Mouse (Mus musculus) liver, adult 2 months (tissue): ENCODE results near the gene Lhpp. TPM values are rescaled to one million over a fixed set of nuclear protein-coding genes. Genes with fewer than 3 reads are reported as not detected.

Experiments used
- DNase-seq: peaks from one replicate; pipeline ENCODE4 v3.0.0-alpha.2; 2011; ENCODE audit warnings: low read depth, low spot score; ENCODE audit errors: extremely low read depth
- H3K27ac ChIP-seq: fragments of 200-500 bp; replicated peaks from 2 replicates; pipeline ENCODE4 v1.5.1; 2012; ENCODE audit warnings: low read depth, mild to moderate bottlenecking, control low read depth, inconsistent platforms, low read length; ENCODE audit not compliant: insufficient read depth
- H3K27me3 ChIP-seq: fragments of 200-500 bp; 2 replicates; pipeline ENCODE4 v1.6.1; 2012; ENCODE audit warnings: mild to moderate bottlenecking, moderate library complexity, low read length, inconsistent platforms; ENCODE audit not compliant: control insufficient read depth, insufficient read depth
- H3K36me3 ChIP-seq: fragments of 200-500 bp; 2 replicates; pipeline ENCODE4 v1.6.1; 2012; ENCODE audit warnings: low read length, inconsistent platforms; ENCODE audit not compliant: control insufficient read depth, insufficient read depth
- H3K4me1 ChIP-seq: fragments of 200-500 bp; 2 replicates; pipeline ENCODE4 v1.6.1; 2011; ENCODE audit warnings: low read length; ENCODE audit not compliant: control insufficient read depth, insufficient read depth
- H3K4me3 ChIP-seq: fragments of 200-500 bp; 2 replicates; pipeline ENCODE4 v1.5.1; 2011; ENCODE audit warnings: low read depth, mild to moderate bottlenecking, control low read depth, low read length, moderate library complexity; ENCODE audit not compliant: insufficient read depth
- H3K79me2 ChIP-seq: fragments of 200-500 bp; 2 replicates; pipeline ENCODE4 v1.6.1; 2012; ENCODE audit warnings: inconsistent platforms, mild to moderate bottlenecking, low read length, moderate library complexity; ENCODE audit not compliant: control insufficient read depth, insufficient read depth
- H3K9ac ChIP-seq: fragments of 200-500 bp; 2 replicates; pipeline ENCODE4 v1.6.1; 2012; ENCODE audit warnings: low read depth, mild to moderate bottlenecking, control low read depth, inconsistent platforms, low read length
- CTCF ChIP-seq: fragments of 200-500 bp; IDR thresholded peaks from 2 replicates; pipeline ENCODE4 v1.5.1; 2011; ENCODE audit warnings: low read depth, low read length, control low read depth
- POLR2A ChIP-seq: fragments of 200-500 bp; IDR thresholded peaks from 2 replicates; pipeline ENCODE4 v1.6.1; 2011; ENCODE audit warnings: low read length, control low read depth; ENCODE audit not compliant: insufficient read depth; ENCODE audit errors: extremely low read depth
- WGBS: fragments of 180-500 bp; shearing (Covaris S2); methylation state at CpG from one replicate; pipeline ENCODE4 v1.1.7; 2018; 5-methylcytosine and 5-hydroxymethylcytosine counted together
- polyA plus RNA-seq: library from polyadenylated mRNA; depleted of rRNA; stranded (reverse); fragments of >200 nt; gene quantifications from 2 replicates; pipeline ENCODE4 v1.2.3, GENCODE M21; 2012
- total RNA-seq: library from RNA; depleted of rRNA; stranded (reverse); fragments of >200 nt; gene quantifications from 2 replicates; pipeline ENCODE4 v1.2.3, GENCODE M21; 2014

Gene Lhpp
- total and polyA plus RNA-seq, 2 experiments = 60.2 to 137 TPM

- TF ChIP-seq CTCF = no peak
- TF ChIP-seq POLR2A = no peak
- Histone ChIP-seq H3K27me3 (no peaks in the 10 kb centered on the region), H3K36me3 (no peaks in the 10 kb centered on the region; the same call in 1 of the 2 replicates), H3K79me2 (no peaks in the 10 kb centered on the region), H3K4me1 (no peaks in the 10 kb centered on the region), H3K4me3 (no peak overlapping the region), H3K9ac (no peak overlapping the region), H3K27ac (no peak overlapping the region)
- 85% methylated on average over 11 of the region's 11 CpGs for WGBS
- DNase-seq = no peak
These were observed 34.3 kb downstream of the Lhpp start for GRCm38 (mm10) chr7:132644605-132645279.

GRCm38 (mm10) chr7:132646514-132646913 lies 36.1 kb downstream of the Lhpp start:
- 98% methylated on average over 1 of the region's 1 CpGs for WGBS
- Histone ChIP-seq H3K79me2 (no peaks in the 10 kb centered on the region), H3K36me3 (no peaks in the 10 kb centered on the region; the same call in 1 of the 2 replicates), H3K4me1 (no peaks in the 10 kb centered on the region), H3K27ac (no peak overlapping the region), H3K4me3 (no peak overlapping the region), H3K9ac (no peak overlapping the region), H3K27me3 (no peaks in the 10 kb centered on the region)
- no peak for TF ChIP-seq POLR2A
- no peak for TF ChIP-seq CTCF
- DNase-seq = no peak

- peaks cover 9% of the 10 kb centered on the region for H3K4me1 ChIP-seq
These were observed 44.0 kb downstream of the Lhpp start for GRCm38 (mm10) chr7:132654412-132654811.

GRCm38 (mm10) chr7:132656075-132656474 lies 45.6 kb downstream of the Lhpp start:
- peak; percentile 76 for DNase-seq
- Histone ChIP-seq H3K27me3 (no peaks in the 10 kb centered on the region), H3K36me3 (no peaks in the 10 kb centered on the region), H3K27ac (no peak overlapping the region), H3K4me1 (peaks cover 12% of the 10 kb centered on the region), H3K79me2 (no peaks in the 10 kb centered on the region), H3K4me3 (no peak overlapping the region), H3K9ac (peak overlapping the region; percentile 7; the same call in 1 of the 2 replicates)
- TF ChIP-seq CTCF (peak; percentile 97), POLR2A (no peak)
- 31% methylated on average over 9 of the region's 9 CpGs for WGBS

More at GRCm38 (mm10) chr7:132654412-132654811, 44.0 kb downstream of the Lhpp start:
- no peak for DNase-seq
- H3K27ac ChIP-seq = no peak overlapping the region
- H3K27me3 ChIP-seq = no peaks in the 10 kb centered on the region
- no peaks in the 10 kb centered on the region for H3K79me2 ChIP-seq
- no peak for TF ChIP-seq POLR2A
- no peak for TF ChIP-seq CTCF
- no peak overlapping the region for H3K4me3 ChIP-seq
- H3K36me3 ChIP-seq = no peaks in the 10 kb centered on the region
- WGBS = 97% methylated on average over 3 of the region's 3 CpGs
- no peak overlapping the region for H3K9ac ChIP-seq

- peak; percentile 43 for DNase-seq
These were observed 46.1 kb downstream of the Lhpp start for GRCm38 (mm10) chr7:132656548-132656947.

GRCm38 (mm10) chr7:132657371-132658057 lies 47.1 kb downstream of the Lhpp start:
- Histone ChIP-seq H3K79me2 (no peaks in the 10 kb centered on the region), H3K4me3 (no peak overlapping the region), H3K27me3 (no peaks in the 10 kb centered on the region), H3K27ac (no peak overlapping the region), H3K9ac (no peak overlapping the region), H3K36me3 (no peaks in the 10 kb centered on the region), H3K4me1 (peaks cover 12% of the 10 kb centered on the region)
- no peak for TF ChIP-seq CTCF
- no peak for TF ChIP-seq POLR2A
- 76% methylated on average over 14 of the region's 14 CpGs for WGBS
- DNase-seq = no peak

More at GRCm38 (mm10) chr7:132656548-132656947, 46.1 kb downstream of the Lhpp start:
- no peaks in the 10 kb centered on the region for H3K36me3 ChIP-seq
- H3K4me3 ChIP-seq = no peak overlapping the region
- no peaks in the 10 kb centered on the region for H3K27me3 ChIP-seq
- H3K9ac ChIP-seq = no peak overlapping the region
- 9% methylated on average over 3 of the region's 3 CpGs for WGBS
- no peak for TF ChIP-seq POLR2A
- peak; percentile 80 for TF ChIP-seq CTCF
- H3K79me2 ChIP-seq = no peaks in the 10 kb centered on the region
- no peak overlapping the region for H3K27ac ChIP-seq
- H3K4me1 ChIP-seq = peaks cover 12% of the 10 kb centered on the region
